Mouse (Mus musculus): ENCODE data around the gene Chchd5. TPM values are rescaled to one million over a fixed set of nuclear protein-coding genes. Genes with fewer than 3 reads are reported as not detected.

The Chchd5 gene
- 27.9 TPM for polyA plus RNA-seq (2017; shearing (Covaris generic))

GRCm38 (mm10) chr2:129129412-129129929 is at the start of gene Chchd5:
TSS of gene Chchd5 (plus strand) at chr2:129129700.

DNA sequence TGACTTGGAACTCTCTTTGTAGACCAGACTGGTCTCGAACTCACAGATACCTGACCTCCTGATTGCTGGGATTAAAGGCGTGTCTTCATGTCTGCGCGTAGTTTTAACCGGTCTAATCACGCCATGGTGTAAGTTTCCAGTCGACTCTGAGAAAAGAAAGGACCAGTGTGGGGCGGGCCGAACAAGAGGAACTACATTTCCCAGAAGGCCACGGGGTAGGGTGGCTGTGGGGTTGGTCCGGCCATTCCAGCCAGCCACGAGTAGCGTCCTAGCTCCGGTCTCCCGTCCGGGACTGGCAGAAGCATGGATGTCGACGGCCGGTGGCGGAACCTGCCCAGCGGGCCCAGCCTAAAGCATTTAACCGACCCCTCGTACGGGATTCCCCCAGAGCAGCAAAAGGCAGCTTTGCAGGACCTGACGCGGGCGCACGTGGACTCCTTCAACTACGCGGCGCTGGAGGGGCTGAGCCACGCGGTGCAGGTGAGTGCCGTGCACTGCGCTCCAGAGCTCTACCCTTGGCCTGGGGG is 28.7 kb upstream of the Chchd5 start, which contains the start of gene Polr1b:
Polr1b (plus strand) TSS at position 212 of the 527 bp plus-strand sequence.

Other genes starting within 250 kb of the Chchd5 start
- 10.4 TPM for gene Zc3h8, start 185.6 kb upstream of the Chchd5 start, polyA plus RNA-seq (2017; shearing (Covaris generic))
- 14.5 TPM for gene Zc3h6, start 162.3 kb upstream of the Chchd5 start, polyA plus RNA-seq (2017; shearing (Covaris generic))
- gene Gm10762, start 162.0 kb upstream of the Chchd5 start, polyA plus RNA-seq (2017; shearing (Covaris generic)) = 5.7 TPM
- gene Vinac1, start 81.5 kb upstream of the Chchd5 start, polyA plus RNA-seq (2017; shearing (Covaris generic)) = 0.25 TPM
- 2.9 TPM for gene Ttl, start 63.8 kb upstream of the Chchd5 start, polyA plus RNA-seq (2017; shearing (Covaris generic))
- gene Polr1b, start 28.7 kb upstream of the Chchd5 start, polyA plus RNA-seq (2017; shearing (Covaris generic)) = 36.3 TPM
- 51.7 TPM for gene Slc20a1, start 69.1 kb downstream of the Chchd5 start, polyA plus RNA-seq (2017; shearing (Covaris generic))
- 1.9 TPM for gene Ckap2l, start 167.5 kb downstream of the Chchd5 start, polyA plus RNA-seq (2017; shearing (Covaris generic))
- gene Il1a, start 180.3 kb downstream of the Chchd5 start, polyA plus RNA-seq (2017; shearing (Covaris generic)) = 0.10 TPM
- gene Il1b, start 241.4 kb downstream of the Chchd5 start, polyA plus RNA-seq (2017; shearing (Covaris generic)) = not detected

All from CD4-positive, CD25-positive, alpha-beta regulatory T cell (primary cell).